Mouse (Mus musculus) thymus, adult 18-20 months (tissue): ENCODE results near the gene Fam173a.

Experiments used
- DNase-seq, 2 experiments: peaks; one replicate each; pipeline ENCODE4 v3.0.0; 2022; ENCODE audit warnings: mixed read lengths in 2 of 2

Fam173a gene

GRCm38 (mm10) chr17:25796951-25797369, 4.3 kb upstream of the Fam173a start, which contains the start of gene Metrn:
Metrn (minus strand) TSS chr17:25797136.
- DNase-seq = peak; percentile 84 to 87

GRCm38 (mm10) chr17:25796211-25796771, 3.6 kb upstream of the Fam173a start:
- DNase-seq = no peak

- DNase-seq = no peak
Observed at GRCm38 (mm10) chr17:25795609-25796092, 3.0 kb upstream of the Fam173a start, which contains the start of gene AC134908.4. AC134908.4 (minus strand) TSS chr17:25795659.

GRCm38 (mm10) chr17:25794998-25795397, 2.3 kb upstream of the Fam173a start:
- no peak for DNase-seq

GRCm38 (mm10) chr17:25794197-25794596, 1.5 kb upstream of the Fam173a start:
- DNase-seq = no peak

- peak; percentile 63 to 76 for DNase-seq
Observed at GRCm38 (mm10) chr17:25791843-25792527, 716 bp downstream of the Fam173a start.

- peak in 1 of 2 experiments; percentile 35 for DNase-seq
Observed at GRCm38 (mm10) chr17:25791320-25791842, 1.3 kb downstream of the Fam173a start.

- DNase-seq = no peak
Observed at GRCm38 (mm10) chr17:25786781-25787504, 5.8 kb downstream of the Fam173a start.

GRCm38 (mm10) chr17:25786280-25786679, 6.4 kb downstream of the Fam173a start, which contains the start of gene Ccdc78:
Ccdc78 (plus strand) TSS chr17:25786580.
- DNase-seq = no peak

GRCm38 (mm10) chr17:25785281-25785745, 7.4 kb downstream of the Fam173a start, which contains the start of gene Haghl:
Haghl (minus strand) TSS chr17:25785673.
- DNase-seq = peak; percentile 89 to 91

- DNase-seq = no peak
Observed at GRCm38 (mm10) chr17:25783861-25784574, 8.7 kb downstream of the Fam173a start.

- no peak for DNase-seq
Observed at GRCm38 (mm10) chr17:25783086-25783485, 9.6 kb downstream of the Fam173a start.

GRCm38 (mm10) chr17:25781339-25781738, 11.4 kb downstream of the Fam173a start:
- DNase-seq = no peak

GRCm38 (mm10) chr17:25777948-25778347, 14.8 kb downstream of the Fam173a start:
- no peak for DNase-seq

- DNase-seq = no peak
Observed at GRCm38 (mm10) chr17:25775318-25776062, 17.2 kb downstream of the Fam173a start.

GRCm38 (mm10) chr17:25773549-25774120, 19.1 kb downstream of the Fam173a start, which contains the start of gene Narfl:
Narfl (plus strand) TSS chr17:25773776.
- DNase-seq = peak; percentile 91 to 92

GRCm38 (mm10) chr17:25769331-25769730, 23.4 kb downstream of the Fam173a start:
- DNase-seq = no peak

GRCm38 (mm10) chr17:25765886-25766285, 26.8 kb downstream of the Fam173a start:
- DNase-seq = no peak

GRCm38 (mm10) chr17:25762591-25762990, 30.1 kb downstream of the Fam173a start:
- no peak for DNase-seq

- DNase-seq = no peak
Observed at GRCm38 (mm10) chr17:25761561-25761970, 31.1 kb downstream of the Fam173a start.

- DNase-seq = no peak
Observed at GRCm38 (mm10) chr17:25760148-25760547, 32.6 kb downstream of the Fam173a start.
